Mouse (Mus musculus) testis, adult 2 months (tissue): ENCODE results near the gene Gm20388. TPM values are rescaled to one million over a fixed set of nuclear protein-coding genes. Genes with fewer than 3 reads are reported as not detected.

Experiments
- H3K27ac ChIP-seq: fragments of 200-500 bp; 2 replicates; pipeline ENCODE4 v1.5.1; 2012; ENCODE audit warnings: low read depth, low read length; ENCODE audit not compliant: control insufficient read depth, insufficient read depth
- H3K27me3 ChIP-seq: fragments of 200-500 bp; 2 replicates; pipeline ENCODE4 v1.6.1; 2012; ENCODE audit warnings: mild to moderate bottlenecking, low read length, moderate library complexity; ENCODE audit not compliant: control insufficient read depth, insufficient read depth
- H3K36me3 ChIP-seq: fragments of 200-500 bp; 2 replicates; pipeline ENCODE4 v1.6.1; 2012; ENCODE audit warnings: mild to moderate bottlenecking, low read length; ENCODE audit not compliant: control insufficient read depth, insufficient read depth
- H3K4me1 ChIP-seq: fragments of 200-500 bp; 2 replicates; pipeline ENCODE4 v1.6.1; 2012; ENCODE audit warnings: low read length; ENCODE audit not compliant: control insufficient read depth, insufficient read depth
- H3K4me3 ChIP-seq: fragments of 200-500 bp; 2 replicates; pipeline ENCODE4 v1.5.1; 2012; ENCODE audit warnings: low read depth, mild to moderate bottlenecking, low read length, moderate library complexity, mixed read lengths; ENCODE audit not compliant: control insufficient read depth
- CTCF ChIP-seq: fragments of 200-500 bp; IDR thresholded peaks from 2 replicates; pipeline ENCODE4 v1.5.1; 2012; ENCODE audit warnings: low read depth, mild to moderate bottlenecking, inconsistent platforms, low read length, moderate library complexity; ENCODE audit not compliant: control insufficient read depth, insufficient read depth, insufficient replicate concordance
- POLR2A ChIP-seq: fragments of 200-500 bp; IDR thresholded peaks from 2 replicates; pipeline ENCODE4 v1.6.1; 2012; ENCODE audit warnings: low read depth, mild to moderate bottlenecking, inconsistent platforms, low read length, moderate library complexity; ENCODE audit not compliant: control insufficient read depth
- polyA plus RNA-seq: library from polyadenylated mRNA; depleted of rRNA; stranded (reverse); fragments of >200 nt; gene quantifications from 2 replicates; pipeline ENCODE4 v1.2.3, GENCODE M21; 2012

The Gm20388 gene
- polyA plus RNA-seq, 1 experiment = 5.6 TPM

GRCm38 (mm10) chr8:123980239-123980638 lies 4069.6 kb downstream of the Gm20388 start:
- Histone ChIP-seq H3K27ac (no peak overlapping the region), H3K4me3 (peak overlapping the region; percentile 55), H3K4me1 (peaks cover 4% of the 10 kb centered on the region), H3K27me3 (no peaks in the 10 kb centered on the region), H3K36me3 (no peaks in the 10 kb centered on the region)
- TF ChIP-seq CTCF = no peak
- no peak for TF ChIP-seq POLR2A

- H3K27me3 ChIP-seq = no peaks in the 10 kb centered on the region
- no peak overlapping the region for H3K27ac ChIP-seq
- H3K4me3 ChIP-seq = no peak overlapping the region
- no peaks in the 10 kb centered on the region for H3K36me3 ChIP-seq
- TF ChIP-seq CTCF = no peak
- TF ChIP-seq POLR2A = no peak
- H3K4me1 ChIP-seq = peaks cover 4% of the 10 kb centered on the region
Observed at GRCm38 (mm10) chr8:123981674-123982073, 4071.0 kb downstream of the Gm20388 start.

- no peaks in the 10 kb centered on the region for H3K27me3 ChIP-seq
- no peaks in the 10 kb centered on the region for H3K36me3 ChIP-seq
- TF ChIP-seq CTCF (no peak), POLR2A (no peak)
- peak overlapping the region; percentile 88 for H3K4me3 ChIP-seq
- H3K27ac ChIP-seq = no peak overlapping the region
- H3K4me1 ChIP-seq = peaks cover 4% of the 10 kb centered on the region
Observed at GRCm38 (mm10) chr8:123982291-123982793, 4071.7 kb downstream of the Gm20388 start.

GRCm38 (mm10) chr8:123982826-123983400 lies 4072.3 kb downstream of the Gm20388 start, which contains the start of gene Abcb10:
Gene Abcb10, minus strand, starts transcription at chr8:123983122.
- H3K4me1 ChIP-seq = peaks cover 4% of the 10 kb centered on the region
- peak within 1 kb of the TSS; percentile 88 for H3K4me3 ChIP-seq
- H3K36me3 ChIP-seq = no peaks in the 10 kb centered on the region
- peak; percentile 65; the same call in 1 of the 2 replicates for TF ChIP-seq POLR2A
- TF ChIP-seq CTCF = no peak
- no peaks in the 10 kb centered on the region for H3K27me3 ChIP-seq
- peak within 1 kb of the TSS; percentile 40; the same call in 1 of the 2 replicates for H3K27ac ChIP-seq

GRCm38 (mm10) chr8:123988605-123989038 lies 4078.0 kb downstream of the Gm20388 start:
- Histone ChIP-seq H3K36me3 (no peaks in the 10 kb centered on the region), H3K27me3 (no peaks in the 10 kb centered on the region), H3K27ac (no peak overlapping the region), H3K4me3 (no peak overlapping the region), H3K4me1 (no peaks in the 10 kb centered on the region)
- TF ChIP-seq POLR2A (no peak), CTCF (no peak)

GRCm38 (mm10) chr8:123989128-123989527 lies 4078.5 kb downstream of the Gm20388 start:
- H3K27me3 ChIP-seq = no peaks in the 10 kb centered on the region
- H3K4me3 ChIP-seq = no peak overlapping the region
- H3K36me3 ChIP-seq = no peaks in the 10 kb centered on the region
- H3K4me1 ChIP-seq = no peaks in the 10 kb centered on the region
- no peak overlapping the region for H3K27ac ChIP-seq
- no peak for TF ChIP-seq CTCF
- no peak for TF ChIP-seq POLR2A

- TF ChIP-seq POLR2A (no peak), CTCF (no peak)
- no peak overlapping the region for H3K4me3 ChIP-seq
- no peaks in the 10 kb centered on the region for H3K36me3 ChIP-seq
- no peak overlapping the region for H3K27ac ChIP-seq
- H3K27me3 ChIP-seq = no peaks in the 10 kb centered on the region
- no peaks in the 10 kb centered on the region for H3K4me1 ChIP-seq
Observed at GRCm38 (mm10) chr8:123990277-123991049, 4079.8 kb downstream of the Gm20388 start.
